Mouse (Mus musculus) forebrain, postnatal 0 days (tissue): ENCODE results near the gene Trim30a. TPM values are rescaled to one million over a fixed set of nuclear protein-coding genes. Genes with fewer than 3 reads are reported as not detected.

Experiments used
- ATAC-seq: fragments of 200-750 bp; cut with Nextera tagmentation; 2 replicates; pipeline ENCODE4 v1.8.0; 2017; ENCODE audit warnings: mild to moderate bottlenecking, moderate library complexity
- DNase-seq: peaks from one replicate; pipeline ENCODE4 v3.0.0-alpha.2; 2015
- H3K27ac ChIP-seq: fragments of 300-500 bp; sonication (generic); 2 replicates; pipeline ENCODE4 v1.5.1; 2014; ENCODE audit warnings: low read depth, mild to moderate bottlenecking, antibody characterized with exemption, low read length, moderate library complexity, mixed read lengths
- H3K27me3 ChIP-seq: fragments of 300-500 bp; sonication (generic); 2 replicates; pipeline ENCODE4 v1.6.1; 2014; ENCODE audit warnings: mild to moderate bottlenecking, low read length, mixed read lengths; ENCODE audit not compliant: insufficient read depth
- H3K36me3 ChIP-seq: fragments of 300-500 bp; sonication (generic); 2 replicates; pipeline ENCODE4 v1.6.1; 2014; ENCODE audit warnings: mild to moderate bottlenecking, moderate library complexity; ENCODE audit not compliant: insufficient read depth
- H3K4me1 ChIP-seq: fragments of 300-500 bp; sonication (generic); 2 replicates; pipeline ENCODE4 v1.6.1; 2014; ENCODE audit warnings: antibody characterized with exemption; ENCODE audit not compliant: insufficient read depth
- H3K4me2 ChIP-seq: fragments of 300-500 bp; sonication (generic); 2 replicates; pipeline ENCODE4 v1.6.1; 2014; ENCODE audit warnings: low read depth, mild to moderate bottlenecking, moderate library complexity
- H3K4me3 ChIP-seq: fragments of 300-500 bp; sonication (generic); 2 replicates; pipeline ENCODE4 v1.5.1; 2014; ENCODE audit warnings: low read depth, low read length, mixed read lengths
- H3K9ac ChIP-seq: fragments of 300-500 bp; sonication (generic); 2 replicates; pipeline ENCODE4 v1.6.1; 2014; ENCODE audit warnings: mild to moderate bottlenecking
- H3K9me3 ChIP-seq: fragments of 300-500 bp; sonication (generic); 2 replicates; pipeline ENCODE4 v1.6.1; 2016; ENCODE audit warnings: low read length
- CTCF ChIP-seq: sonication (generic); IDR thresholded peaks from 2 replicates; pipeline ENCODE4 v1.5.1; 2016; ENCODE audit warnings: antibody characterized with exemption, control low read depth, low read depth
- WGBS: fragments of 180-500 bp; shearing (Covaris S2); extraction: QIAGEN DNeasy Blood & Tissue Kit; methylation state at CpG from one replicate; pipeline ENCODE4 v1.1.7; 2014; 5-methylcytosine and 5-hydroxymethylcytosine counted together
- polyA plus RNA-seq: library from polyadenylated mRNA; unstranded; fragments of >200 nt; fragmentation: Nextera tagmentation; extraction: Ambion mirVana; gene quantifications from 2 replicates; pipeline ENCODE4 v1.2.1, GENCODE M21; 2015
- total RNA-seq: library from RNA; depleted of rRNA; stranded (reverse); fragments of >200 nt; gene quantifications from 2 replicates; pipeline ENCODE4 v1.2.3, GENCODE M21; 2014; rRNA removed

Trim30a gene
- total and polyA plus RNA-seq, 2 experiments from 2014 or later, result 0.76 to 2.4 TPM

GRCm38 (mm10) chr7:104404460-104404950 is 60.5 kb downstream of the Trim30a start:
- TF ChIP-seq CTCF, result no peak
- 94% methylated on average over 3 of the region's 3 CpGs for WGBS

GRCm38 (mm10) chr7:104401140-104401539 is 63.9 kb downstream of the Trim30a start:
- no peaks in the 10 kb centered on the region for H3K4me1 ChIP-seq
- H3K27ac ChIP-seq, result no peak overlapping the region
- H3K36me3 ChIP-seq, result no peaks in the 10 kb centered on the region
- no peaks in the 10 kb centered on the region for H3K27me3 ChIP-seq
- ATAC-seq (no peak), DNase-seq (no peak)
- H3K4me3 ChIP-seq, result no peak overlapping the region
- no peak for TF ChIP-seq CTCF
- H3K9me3 ChIP-seq, result no peaks in the 10 kb centered on the region
- no peak overlapping the region for H3K9ac ChIP-seq
- H3K4me2 ChIP-seq, result no peak overlapping the region

More at GRCm38 (mm10) chr7:104404460-104404950, 60.5 kb downstream of the Trim30a start:
- DNase-seq, result no peak
- H3K4me3 ChIP-seq, result no peak overlapping the region
- H3K9ac ChIP-seq, result no peak overlapping the region
- no peaks in the 10 kb centered on the region for H3K4me1 ChIP-seq
- no peak overlapping the region for H3K27ac ChIP-seq
- no peak for ATAC-seq
- H3K27me3 ChIP-seq, result no peaks in the 10 kb centered on the region
- no peaks in the 10 kb centered on the region for H3K36me3 ChIP-seq
- no peaks in the 10 kb centered on the region for H3K9me3 ChIP-seq
- H3K4me2 ChIP-seq, result no peak overlapping the region

GRCm38 (mm10) chr7:104400698-104401097 is 64.3 kb downstream of the Trim30a start, which contains the start of gene Trim30c:
Gene Trim30c, minus strand, starts transcription at chr7:104400837.
- H3K4me2 ChIP-seq, result no peak within 1 kb of the TSS
- 87% methylated on average over 1 of the region's 1 CpGs for WGBS
- H3K27ac ChIP-seq, result no peak within 1 kb of the TSS
- no peaks in the 10 kb centered on the region for H3K36me3 ChIP-seq
- no peak within 1 kb of the TSS for H3K9ac ChIP-seq
- no peaks in the 10 kb centered on the region for H3K9me3 ChIP-seq
- no peak within 1 kb of the TSS for H3K4me3 ChIP-seq
- ATAC-seq (no peak), DNase-seq (no peak)
- H3K4me1 ChIP-seq, result no peaks in the 10 kb centered on the region
- TF ChIP-seq CTCF, result no peak
- H3K27me3 ChIP-seq, result no peaks in the 10 kb centered on the region

- no peaks in the 10 kb centered on the region for H3K4me1 ChIP-seq
- no peak for TF ChIP-seq CTCF
- no peak overlapping the region for H3K27ac ChIP-seq
- H3K36me3 ChIP-seq, result no peaks in the 10 kb centered on the region
- H3K9ac ChIP-seq, result no peak overlapping the region
- ATAC-seq, result no peak
- DNase-seq, result no peak
- H3K4me3 ChIP-seq, result no peak overlapping the region
- no peak overlapping the region for H3K4me2 ChIP-seq
- no peaks in the 10 kb centered on the region for H3K9me3 ChIP-seq
- H3K27me3 ChIP-seq, result no peaks in the 10 kb centered on the region
- WGBS, result 35% methylated on average over 1 of the region's 1 CpGs
Measured at GRCm38 (mm10) chr7:104398492-104398891, 66.5 kb downstream of the Trim30a start.

- no peak within 1 kb of the TSS for H3K9ac ChIP-seq
- DNase-seq, result no peak
- H3K36me3 ChIP-seq, result no peaks in the 10 kb centered on the region
- no peaks in the 10 kb centered on the region for H3K4me1 ChIP-seq
- no peak for ATAC-seq
- H3K27ac ChIP-seq, result no peak within 1 kb of the TSS
- H3K27me3 ChIP-seq, result no peaks in the 10 kb centered on the region
- H3K9me3 ChIP-seq, result no peaks in the 10 kb centered on the region
- H3K4me2 ChIP-seq, result no peak within 1 kb of the TSS
- H3K4me3 ChIP-seq, result no peak within 1 kb of the TSS
- TF ChIP-seq CTCF, result no peak
- WGBS, result 59% methylated on average over 1 of the region's 1 CpGs
Measured at GRCm38 (mm10) chr7:104369736-104370414, 95.1 kb downstream of the Trim30a start, which contains the start of gene Trim30b. Gene Trim30b, minus strand, starts transcription at chr7:104369884.

- ATAC-seq, result no peak
- H3K27ac ChIP-seq, result no peak overlapping the region
- no peak for TF ChIP-seq CTCF
- H3K9ac ChIP-seq, result no peak overlapping the region
- H3K4me2 ChIP-seq, result no peak overlapping the region
- H3K9me3 ChIP-seq, result no peaks in the 10 kb centered on the region
- H3K36me3 ChIP-seq, result no peaks in the 10 kb centered on the region
- DNase-seq, result no peak
- no peak overlapping the region for H3K4me3 ChIP-seq
- no peaks in the 10 kb centered on the region for H3K27me3 ChIP-seq
- no peaks in the 10 kb centered on the region for H3K4me1 ChIP-seq
Measured at GRCm38 (mm10) chr7:104366339-104366738, 98.7 kb downstream of the Trim30a start.

Other genes starting within 250 kb of the Trim30a start
- gene Trim6, start 246.4 kb downstream of the Trim30a start, total RNA-seq, result 0.23 and 0.38 TPM in 2 replicates
- gene Trim6, start 246.4 kb downstream of the Trim30a start, polyA plus RNA-seq, result 0.21 and 0.34 TPM in 2 replicates
- 1.8 and 1.9 TPM in 2 replicates for gene Trim34a, start 220.7 kb downstream of the Trim30a start, total RNA-seq
- 0.77 and 1.1 TPM in 2 replicates for gene Trim34a, start 220.7 kb downstream of the Trim30a start, polyA plus RNA-seq
- gene Trim5, start 177.1 kb downstream of the Trim30a start, total RNA-seq, result 0.10 and 0.46 TPM in 2 replicates
- gene Trim5, start 177.1 kb downstream of the Trim30a start, polyA plus RNA-seq, result 0.06 and 0.16 TPM in 2 replicates
- gene Trim12a, start 149.7 kb downstream of the Trim30a start, total RNA-seq, result 0.69 and 4.1 TPM in 2 replicates
- gene Trim12a, start 149.7 kb downstream of the Trim30a start, polyA plus RNA-seq, result 1.4 and 1.7 TPM in 2 replicates
- not detected in 2 replicates for gene Trim34b, start 135.7 kb downstream of the Trim30a start, total RNA-seq
- gene Trim34b, start 135.7 kb downstream of the Trim30a start, polyA plus RNA-seq, result not detected in 2 replicates
- gene Trim12c, start 111.8 kb downstream of the Trim30a start, total RNA-seq, result 2.1 and 3.0 TPM in 2 replicates
- gene Trim12c, start 111.8 kb downstream of the Trim30a start, polyA plus RNA-seq, result 0.39 and 0.68 TPM in 2 replicates
- gene Trim30b, start 95.3 kb downstream of the Trim30a start, total RNA-seq, result 0.10 TPM in 1 of 2 replicates, not detected in the other
- gene Trim30b, start 95.3 kb downstream of the Trim30a start, polyA plus RNA-seq, result 0.04 and 0.13 TPM in 2 replicates
- gene Trim30c, start 64.4 kb downstream of the Trim30a start, total RNA-seq, result not detected in 2 replicates
- gene Trim30c, start 64.4 kb downstream of the Trim30a start, polyA plus RNA-seq, result not detected in 2 replicates
- 1.2 and 1.5 TPM in 2 replicates for gene Trim30d, start 42.7 kb upstream of the Trim30a start, total RNA-seq
- gene Trim30d, start 42.7 kb upstream of the Trim30a start, polyA plus RNA-seq, result 0.59 and 0.74 TPM in 2 replicates
- gene Olfr651, start 84.9 kb upstream of the Trim30a start, total RNA-seq, result not detected in 2 replicates
- gene Olfr651, start 84.9 kb upstream of the Trim30a start, polyA plus RNA-seq, result not detected in 2 replicates
- not detected in 2 replicates for gene Olfr652, start 95.7 kb upstream of the Trim30a start, total RNA-seq
- gene Olfr652, start 95.7 kb upstream of the Trim30a start, polyA plus RNA-seq, result not detected in 2 replicates
- gene Olfr653, start 112.1 kb upstream of the Trim30a start, total RNA-seq, result not detected in 2 replicates
- not detected in 2 replicates for gene Olfr653, start 112.1 kb upstream of the Trim30a start, polyA plus RNA-seq
- 0.19 TPM in 1 of 2 replicates, not detected in the other for gene Olfr654, start 121.8 kb upstream of the Trim30a start, total RNA-seq
- gene Olfr654, start 121.8 kb upstream of the Trim30a start, polyA plus RNA-seq, result not detected in 2 replicates
- 0.38 TPM in 1 of 2 replicates, not detected in the other for gene Olfr655, start 136.6 kb upstream of the Trim30a start, total RNA-seq
- not detected in 2 replicates for gene Olfr655, start 136.6 kb upstream of the Trim30a start, polyA plus RNA-seq
- gene Olfr656, start 148.8 kb upstream of the Trim30a start, total RNA-seq, result not detected in 2 replicates
- not detected in 2 replicates for gene Olfr656, start 148.8 kb upstream of the Trim30a start, polyA plus RNA-seq
- gene Olfr657, start 159.6 kb upstream of the Trim30a start, total RNA-seq, result not detected in 2 replicates
- gene Olfr657, start 159.6 kb upstream of the Trim30a start, polyA plus RNA-seq, result not detected in 2 replicates
- gene Olfr658, start 182.1 kb upstream of the Trim30a start, total RNA-seq, result 0.14 and 0.62 TPM in 2 replicates
- gene Olfr658, start 182.1 kb upstream of the Trim30a start, polyA plus RNA-seq, result 0.08 and 0.23 TPM in 2 replicates
- gene Olfr659, start 201.6 kb upstream of the Trim30a start, total RNA-seq, result not detected in 2 replicates
- not detected in 2 replicates for gene Olfr659, start 201.6 kb upstream of the Trim30a start, polyA plus RNA-seq
- gene Olfr661, start 221.3 kb upstream of the Trim30a start, total RNA-seq, result not detected in 2 replicates
- not detected in 2 replicates for gene Olfr661, start 221.3 kb upstream of the Trim30a start, polyA plus RNA-seq